In the genomic region with DNA sequence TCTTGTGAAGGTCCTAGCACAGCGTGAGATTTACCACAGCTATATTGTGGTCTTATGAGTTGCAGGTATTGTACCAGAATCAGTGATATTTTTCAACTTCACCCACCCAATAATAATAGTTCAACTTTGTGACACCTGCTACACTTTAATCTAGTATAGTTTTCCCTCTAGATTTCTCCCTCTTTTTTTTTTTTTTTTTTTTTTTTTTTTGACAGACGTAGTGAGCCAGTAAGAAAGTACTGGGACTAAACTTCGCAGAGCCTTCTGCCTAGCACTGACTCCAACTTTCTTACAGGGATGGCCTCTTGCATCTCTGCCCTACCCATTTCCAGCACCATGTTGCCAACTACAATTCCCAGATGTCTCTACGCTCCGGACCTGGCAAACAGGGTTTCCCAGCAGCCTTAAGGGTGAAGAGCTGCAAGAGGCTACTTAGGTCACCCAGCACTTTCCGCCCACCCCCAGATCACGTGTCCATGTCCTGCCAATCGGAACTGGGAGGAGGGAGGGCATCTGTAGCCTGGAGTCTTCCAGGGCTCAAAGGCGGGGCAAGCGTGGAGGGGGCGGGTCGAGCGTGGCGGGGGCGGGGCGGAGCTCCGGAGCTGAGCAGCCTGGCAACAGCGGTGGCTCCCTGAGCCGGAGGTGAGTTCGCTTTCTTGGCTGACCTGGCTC, we compare ENCODE assay signal across 8 mouse cellular contexts. TPM values are rescaled to one million over a fixed set of nuclear protein-coding genes. Genes with fewer than 3 reads are reported as not detected.
DNase-seq lines count a peak whose midpoint lies in the region; ATAC-seq and TF ChIP-seq lines count a peak whose summit lies in the region.

No protein-coding gene starts in this region.

- H3K36me3 ChIP-seq in heart, embryonic 12.5 days = no peaks in the 10 kb centered on the region
- no peaks in the 10 kb centered on the region for H3K36me3 ChIP-seq in kidney, postnatal 0 days (ENCODE audit: insufficient read depth, low read length)
- no peaks in the 10 kb centered on the region for H3K36me3 ChIP-seq in liver, embryonic 11.5 days (ENCODE audit: control insufficient read depth, insufficient read depth, low read length)
- no peaks in the 10 kb centered on the region for H3K36me3 ChIP-seq in stomach, embryonic 16.5 days (ENCODE audit: control insufficient read depth, insufficient read depth, low read length)

- H3K9me3 ChIP-seq in heart, embryonic 12.5 days (replicated peaks) = no peaks in the 10 kb centered on the region
- no peaks in the 10 kb centered on the region for H3K9me3 ChIP-seq in kidney, postnatal 0 days (replicated peaks; ENCODE audit: low read length)
- no peaks in the 10 kb centered on the region for H3K9me3 ChIP-seq in liver, embryonic 11.5 days (ENCODE audit: control insufficient read depth, low read length)
- H3K9me3 ChIP-seq in stomach, embryonic 16.5 days (replicated peaks; ENCODE audit: control insufficient read depth, low read length) = no peaks in the 10 kb centered on the region

- H3K4me2 ChIP-seq in heart, embryonic 12.5 days = peak overlapping the region; percentile 74
- H3K4me2 ChIP-seq in kidney, postnatal 0 days (ENCODE audit: low read length) = peak overlapping the region; percentile 59
- H3K4me2 ChIP-seq in liver, embryonic 11.5 days = peak overlapping the region; percentile 72
- peak overlapping the region; percentile 68 for H3K4me2 ChIP-seq in stomach, embryonic 16.5 days (ENCODE audit: low read depth, low read length)

- 15% methylated on average over 20 of the region's 20 CpGs for WGBS in heart, embryonic 12.5 days
- 29% methylated on average over 19 of the region's 20 CpGs for WGBS in kidney, postnatal 0 days
- WGBS in liver, embryonic 11.5 days = 15% methylated on average over 19 of the region's 20 CpGs
- WGBS in stomach, embryonic 16.5 days = 21% methylated on average over 19 of the region's 20 CpGs

- no peak overlapping the region for H3K27ac ChIP-seq in heart, embryonic 12.5 days (ENCODE audit: poor library complexity, severe bottlenecking)
- H3K27ac ChIP-seq in kidney, postnatal 0 days = no peak overlapping the region
- H3K27ac ChIP-seq in liver, embryonic 11.5 days (ENCODE audit: low read depth, low read length) = no peak overlapping the region
- no peak overlapping the region for H3K27ac ChIP-seq in stomach, embryonic 16.5 days (ENCODE audit: low read length)

- H3K27me3 ChIP-seq in heart, embryonic 12.5 days (replicated peaks) = 0 out of 2 replicates have a peak, but pooled peaks cover 5% of the 10 kb centered on the region
- H3K27me3 ChIP-seq in kidney, postnatal 0 days (ENCODE audit: insufficient read depth, low read length) = no peaks in the 10 kb centered on the region
- peaks cover 3% of the 10 kb centered on the region; the same call in 1 of the 2 replicates for H3K27me3 ChIP-seq in liver, embryonic 11.5 days (replicated peaks; ENCODE audit: control insufficient read depth, insufficient read depth, low read length)
- no peaks in the 10 kb centered on the region for H3K27me3 ChIP-seq in stomach, embryonic 16.5 days (ENCODE audit: control insufficient read depth, insufficient read depth, low read length)

- peak overlapping the region; percentile 67; the same call in 1 of the 2 replicates for H3K9ac ChIP-seq in heart, embryonic 12.5 days
- peak overlapping the region; percentile 53 for H3K9ac ChIP-seq in kidney, postnatal 0 days (ENCODE audit: low read depth, low read length)
- H3K9ac ChIP-seq in liver, embryonic 11.5 days (ENCODE audit: low read depth, low read length) = peak overlapping the region; percentile 52
- H3K9ac ChIP-seq in stomach, embryonic 16.5 days (ENCODE audit: low read length) = peak overlapping the region; percentile 61

- TF ChIP-seq CTCF in kidney, postnatal 0 days (IDR thresholded peaks at IDR 0.05; ENCODE audit: low read depth) = no peak

- no peaks in the 10 kb centered on the region for H3K4me1 ChIP-seq in heart, embryonic 12.5 days (replicated peaks)
- no peaks in the 10 kb centered on the region for H3K4me1 ChIP-seq in kidney, postnatal 0 days (replicated peaks; ENCODE audit: insufficient read depth, low read length)
- H3K4me1 ChIP-seq in liver, embryonic 11.5 days (replicated peaks; ENCODE audit: control insufficient read depth, insufficient read depth, low read length) = no peaks in the 10 kb centered on the region
- no peaks in the 10 kb centered on the region for H3K4me1 ChIP-seq in stomach, embryonic 16.5 days (ENCODE audit: control insufficient read depth, insufficient read depth, low read length)

- ATAC-seq in erythroid progenitor cell, adult 5-6 weeks (replicated peaks; ENCODE audit: low FRiP score, poor library complexity, severe bottlenecking) = peak; percentile 94
- ATAC-seq in heart, embryonic 12.5 days (ENCODE audit: insufficient number of reproducible peaks, low FRiP score) = peak; percentile 99
- ATAC-seq in kidney, postnatal 0 days (replicated peaks; ENCODE audit: low FRiP score, low read depth) = peak; percentile 99
- ATAC-seq in liver, embryonic 11.5 days (replicated peaks; ENCODE audit: low FRiP score) = peak; percentile 98
- peak; percentile 99 for ATAC-seq in stomach, embryonic 16.5 days (ENCODE audit: insufficient read depth, low FRiP score)

- peak overlapping the region; percentile 60 for H3K4me3 ChIP-seq in heart, embryonic 12.5 days
- H3K4me3 ChIP-seq in kidney, postnatal 0 days (replicated peaks; ENCODE audit: low read depth, low read length) = peak overlapping the region; percentile 47
- peak overlapping the region; percentile 55 for H3K4me3 ChIP-seq in liver, embryonic 11.5 days (ENCODE audit: low read depth, low read length)
- peak overlapping the region; percentile 56 for H3K4me3 ChIP-seq in stomach, embryonic 16.5 days (replicated peaks; ENCODE audit: low read length)

- peak; percentile 87 for DNase-seq in CD4-positive helper T cell, adult 2 months (ENCODE audit: low read depth, low spot score)
- peak; percentile 68 for DNase-seq in brain, embryonic 18.5 days (ENCODE audit: low read depth, low spot score)
- peak; percentile 94 for DNase-seq in kidney, postnatal 0 days (ENCODE audit: low spot score)
- DNase-seq in liver, embryonic 11.5 days (ENCODE audit: low spot score) = peak; percentile 83
- peak; percentile 84 for DNase-seq in naive thymus-derived CD4-positive, alpha-beta T cell, adult 2 months (ENCODE audit: low read depth)

RNA-seq across cellular contexts. Expression of a gene that starts 4.0 kb away (rescaled TPM):
- 3.4 and 8.3 TPM in 2 replicates for total RNA-seq in erythroid progenitor cell, adult 5-6 weeks (2015; ENCODE audit: low replicate concordance)
- total RNA-seq in erythroid progenitor cell, adult 5-6 weeks (2017; ENCODE audit: low replicate concordance) = 5.4 and 7.1 TPM in 2 replicates
- polyA plus RNA-seq in heart, embryonic 12.5 days (2016; fragmentation: Nextera tagmentation; extraction: Ambion mirVana) = 4.5 TPM in 2 replicates
- 5.4 and 6.6 TPM in 2 replicates for polyA plus RNA-seq in kidney, postnatal 0 days (2015; fragmentation: Nextera tagmentation; extraction: Ambion mirVana)
- polyA plus RNA-seq in liver, embryonic 11.5 days (2014; fragmentation: Nextera tagmentation; extraction: Ambion mirVana) = 4.6 and 4.8 TPM in 2 replicates
- 6.7 and 7.5 TPM in 2 replicates for polyA plus RNA-seq in stomach, embryonic 16.5 days (2015; fragmentation: Nextera tagmentation; extraction: Ambion mirVana)
